Mouse (Mus musculus): Measurements from ENCODE around the gene Dppa5a. TPM values are rescaled to one million over a fixed set of nuclear protein-coding genes. Genes with fewer than 3 reads are reported as not detected.

Dppa5a gene
- polyA plus RNA-seq, 1 experiment: not detected

- Histone ChIP-seq H3K4me1 (ENCODE audit: control insufficient read depth, insufficient read depth, insufficient read length) (peaks cover 8% of the 10 kb centered on the region), H3K27ac (ENCODE audit: insufficient read depth, low read length) (no peak overlapping the region), H3K4me3 (ENCODE audit: extremely low read depth, insufficient read depth, insufficient read length) (no peak overlapping the region), H3K27me3 (ENCODE audit: control insufficient read depth, insufficient read depth, low read length) (peaks cover 12% of the 10 kb centered on the region), H3K36me3 (ENCODE audit: control insufficient read depth, insufficient read depth, low read length) (no peaks in the 10 kb centered on the region)
- TF ChIP-seq POLR2A (IDR thresholded peaks at IDR 0.05; ENCODE audit: low read depth, low read length) (no peak), CTCF (IDR thresholded peaks at IDR 0.05; ENCODE audit: extremely low read depth, insufficient read depth, insufficient read length, insufficient replicate concordance) (no peak)
- WGBS: 88% methylated on average over 10 of the region's 10 CpGs
- no peak for DNase-seq (ENCODE audit: low read depth in 1 of 2, low spot score in 2 of 2)
Observed at GRCm38 (mm10) chr9:78393741-78394140, 25.8 kb upstream of the Dppa5a start.

GRCm38 (mm10) chr9:78389981-78390380 lies 22.0 kb upstream of the Dppa5a start:
- H3K36me3 ChIP-seq (ENCODE audit: control insufficient read depth, insufficient read depth, low read length): no peaks in the 10 kb centered on the region
- DNase-seq (ENCODE audit: low read depth in 1 of 2, low spot score in 2 of 2): no peak
- no peak overlapping the region for H3K4me3 ChIP-seq (ENCODE audit: extremely low read depth, insufficient read depth, insufficient read length)
- no peaks in the 10 kb centered on the region for H3K4me1 ChIP-seq (ENCODE audit: control insufficient read depth, insufficient read depth, insufficient read length)
- H3K27ac ChIP-seq (ENCODE audit: insufficient read depth, low read length): no peak overlapping the region
- TF ChIP-seq POLR2A (IDR thresholded peaks at IDR 0.05; ENCODE audit: low read depth, low read length) (no peak), CTCF (IDR thresholded peaks at IDR 0.05; ENCODE audit: extremely low read depth, insufficient read depth, insufficient read length, insufficient replicate concordance) (no peak)
- H3K27me3 ChIP-seq (ENCODE audit: control insufficient read depth, insufficient read depth, low read length): no peaks in the 10 kb centered on the region
- WGBS: 47% methylated on average over 5 of the region's 5 CpGs

GRCm38 (mm10) chr9:78386947-78387346 lies 19.0 kb upstream of the Dppa5a start:
- Histone ChIP-seq H3K4me1 (ENCODE audit: control insufficient read depth, insufficient read depth, insufficient read length) (no peaks in the 10 kb centered on the region), H3K27ac (ENCODE audit: insufficient read depth, low read length) (no peak overlapping the region), H3K4me3 (ENCODE audit: extremely low read depth, insufficient read depth, insufficient read length) (no peak overlapping the region), H3K36me3 (ENCODE audit: control insufficient read depth, insufficient read depth, low read length) (no peaks in the 10 kb centered on the region), H3K27me3 (ENCODE audit: control insufficient read depth, insufficient read depth, low read length) (no peaks in the 10 kb centered on the region)
- TF ChIP-seq POLR2A (IDR thresholded peaks at IDR 0.05; ENCODE audit: low read depth, low read length) (no peak), CTCF (IDR thresholded peaks at IDR 0.05; ENCODE audit: extremely low read depth, insufficient read depth, insufficient read length, insufficient replicate concordance) (no peak)
- no peak for DNase-seq (ENCODE audit: low read depth in 1 of 2, low spot score in 2 of 2)
- WGBS: 82% methylated on average over 7 of the region's 7 CpGs

- DNase-seq (ENCODE audit: low read depth in 1 of 2, low spot score in 2 of 2): no peak
- Histone ChIP-seq H3K4me3 (ENCODE audit: extremely low read depth, insufficient read depth, insufficient read length) (no peak overlapping the region), H3K4me1 (ENCODE audit: control insufficient read depth, insufficient read depth, insufficient read length) (no peaks in the 10 kb centered on the region), H3K27ac (ENCODE audit: insufficient read depth, low read length) (no peak overlapping the region), H3K27me3 (ENCODE audit: control insufficient read depth, insufficient read depth, low read length) (no peaks in the 10 kb centered on the region), H3K36me3 (ENCODE audit: control insufficient read depth, insufficient read depth, low read length) (no peaks in the 10 kb centered on the region)
- WGBS: 63% methylated on average over 3 of the region's 3 CpGs
- TF ChIP-seq POLR2A (IDR thresholded peaks at IDR 0.05; ENCODE audit: low read depth, low read length): no peak
- TF ChIP-seq CTCF (IDR thresholded peaks at IDR 0.05; ENCODE audit: extremely low read depth, insufficient read depth, insufficient read length, insufficient replicate concordance): no peak
Observed at GRCm38 (mm10) chr9:78385893-78386292, 17.9 kb upstream of the Dppa5a start.

GRCm38 (mm10) chr9:78378113-78378785 lies 10.3 kb upstream of the Dppa5a start, which contains the start of gene Ooep:
Gene Ooep, minus strand, starts transcription at chr9:78378725.
- Histone ChIP-seq H3K27me3 (ENCODE audit: control insufficient read depth, insufficient read depth, low read length) (no peaks in the 10 kb centered on the region), H3K4me3 (ENCODE audit: extremely low read depth, insufficient read depth, insufficient read length) (no peak within 1 kb of the TSS), H3K27ac (ENCODE audit: insufficient read depth, low read length) (no peak within 1 kb of the TSS), H3K4me1 (ENCODE audit: control insufficient read depth, insufficient read depth, insufficient read length) (no peaks in the 10 kb centered on the region), H3K36me3 (ENCODE audit: control insufficient read depth, insufficient read depth, low read length) (no peaks in the 10 kb centered on the region)
- no peak for DNase-seq (ENCODE audit: low read depth in 1 of 2, low spot score in 2 of 2)
- TF ChIP-seq POLR2A (IDR thresholded peaks at IDR 0.05; ENCODE audit: low read depth, low read length): no peak
- 12% methylated on average over 22 of the region's 23 CpGs for WGBS

GRCm38 (mm10) chr9:78377546-78377945 lies 9.6 kb upstream of the Dppa5a start:
- Histone ChIP-seq H3K4me1 (ENCODE audit: control insufficient read depth, insufficient read depth, insufficient read length) (no peaks in the 10 kb centered on the region), H3K4me3 (ENCODE audit: extremely low read depth, insufficient read depth, insufficient read length) (no peak overlapping the region), H3K27ac (ENCODE audit: insufficient read depth, low read length) (no peak overlapping the region), H3K36me3 (ENCODE audit: control insufficient read depth, insufficient read depth, low read length) (no peaks in the 10 kb centered on the region), H3K27me3 (ENCODE audit: control insufficient read depth, insufficient read depth, low read length) (no peaks in the 10 kb centered on the region)
- DNase-seq (ENCODE audit: low read depth in 1 of 2, low spot score in 2 of 2): no peak
- TF ChIP-seq CTCF (IDR thresholded peaks at IDR 0.05; ENCODE audit: extremely low read depth, insufficient read depth, insufficient read length, insufficient replicate concordance): no peak
- TF ChIP-seq POLR2A (IDR thresholded peaks at IDR 0.05; ENCODE audit: low read depth, low read length): no peak
- WGBS: 72% methylated on average over 8 of the region's 8 CpGs

- Histone ChIP-seq H3K4me1 (ENCODE audit: control insufficient read depth, insufficient read depth, insufficient read length) (no peaks in the 10 kb centered on the region), H3K4me3 (ENCODE audit: extremely low read depth, insufficient read depth, insufficient read length) (no peak overlapping the region), H3K36me3 (ENCODE audit: control insufficient read depth, insufficient read depth, low read length) (no peaks in the 10 kb centered on the region), H3K27ac (ENCODE audit: insufficient read depth, low read length) (no peak overlapping the region), H3K27me3 (ENCODE audit: control insufficient read depth, insufficient read depth, low read length) (no peaks in the 10 kb centered on the region)
- TF ChIP-seq POLR2A (IDR thresholded peaks at IDR 0.05; ENCODE audit: low read depth, low read length) (no peak), CTCF (IDR thresholded peaks at IDR 0.05; ENCODE audit: extremely low read depth, insufficient read depth, insufficient read length, insufficient replicate concordance) (no peak)
- WGBS: 85% methylated on average over 4 of the region's 4 CpGs
- no peak for DNase-seq (ENCODE audit: low read depth in 1 of 2, low spot score in 2 of 2)
Observed at GRCm38 (mm10) chr9:78375486-78375885, 7.5 kb upstream of the Dppa5a start.

Data from spleen, adult 2 months (tissue).